Mouse (Mus musculus): ENCODE measurements around the gene Hrg. TPM values are rescaled to one million over a fixed set of nuclear protein-coding genes. Genes with fewer than 3 reads are reported as not detected.
"Not testable (repeated sequence)": the region's sequence is repeated elsewhere in the genome, so short reads cannot be mapped to it uniquely, and the experiment has no call there.

Hrg gene
- polyA plus RNA-seq, 1 experiment: not detected

DNA sequence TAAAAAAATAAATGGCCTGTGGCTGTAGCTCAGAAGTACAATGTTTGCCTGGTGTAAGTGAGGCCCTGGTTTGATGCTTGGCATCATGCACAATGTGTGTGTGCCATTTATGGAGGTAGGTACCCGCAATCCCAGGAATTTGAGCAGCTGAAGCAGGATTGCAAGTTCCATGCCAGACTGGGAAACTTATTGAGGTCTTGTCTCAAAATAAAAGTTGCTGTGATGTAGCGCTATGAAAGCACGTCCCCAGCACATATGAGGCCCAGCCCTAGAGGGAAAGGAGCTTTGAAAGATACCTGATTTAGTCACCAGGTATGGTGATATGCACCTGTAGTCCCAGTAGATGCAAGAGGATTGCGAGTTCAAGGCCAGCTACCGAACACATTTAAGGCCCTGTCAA lies 29.1 kb upstream of the Hrg start:
- TF ChIP-seq POLR2A (IDR thresholded peaks at IDR 0.05; ENCODE audit: extremely low read depth, insufficient read depth, low read length): no peak
- no peak for TF ChIP-seq CTCF (IDR thresholded peaks at IDR 0.05; ENCODE audit: extremely low read depth, insufficient read depth, low read length)
- no peak overlapping the region for H3K27ac ChIP-seq (ENCODE audit: insufficient read depth, low read length)
- no peaks in the 10 kb centered on the region for H3K4me1 ChIP-seq (ENCODE audit: control insufficient read depth, insufficient read depth, low read length)
- H3K4me3 ChIP-seq (ENCODE audit: insufficient read depth, low read length): no peak overlapping the region

DNA sequence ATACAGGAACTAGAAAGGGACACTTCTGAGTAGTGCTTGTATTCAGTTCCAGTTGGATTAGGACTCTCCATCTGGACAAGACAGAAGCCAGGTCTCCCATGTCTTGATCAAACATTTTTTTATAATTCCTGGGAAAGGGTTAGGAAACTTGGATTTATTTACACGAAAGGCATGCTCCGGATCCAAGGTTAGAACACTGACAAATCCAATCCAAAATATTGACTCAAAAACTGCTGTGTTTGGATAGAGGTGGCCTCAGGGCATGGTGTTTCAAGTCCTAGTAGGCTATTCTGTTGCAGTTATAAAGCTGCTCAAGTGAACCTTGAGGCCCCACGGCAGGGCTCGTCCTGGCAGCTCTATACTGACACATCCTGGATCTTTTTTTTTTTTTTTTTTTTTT lies 28.4 kb upstream of the Hrg start:
- TF ChIP-seq CTCF (IDR thresholded peaks at IDR 0.05; ENCODE audit: extremely low read depth, insufficient read depth, low read length) (no peak), POLR2A (IDR thresholded peaks at IDR 0.05; ENCODE audit: extremely low read depth, insufficient read depth, low read length) (no peak)
- H3K4me1 ChIP-seq (ENCODE audit: control insufficient read depth, insufficient read depth, low read length): no peaks in the 10 kb centered on the region
- no peak overlapping the region for H3K4me3 ChIP-seq (ENCODE audit: insufficient read depth, low read length)
- no peak overlapping the region for H3K27ac ChIP-seq (ENCODE audit: insufficient read depth, low read length)

DNA sequence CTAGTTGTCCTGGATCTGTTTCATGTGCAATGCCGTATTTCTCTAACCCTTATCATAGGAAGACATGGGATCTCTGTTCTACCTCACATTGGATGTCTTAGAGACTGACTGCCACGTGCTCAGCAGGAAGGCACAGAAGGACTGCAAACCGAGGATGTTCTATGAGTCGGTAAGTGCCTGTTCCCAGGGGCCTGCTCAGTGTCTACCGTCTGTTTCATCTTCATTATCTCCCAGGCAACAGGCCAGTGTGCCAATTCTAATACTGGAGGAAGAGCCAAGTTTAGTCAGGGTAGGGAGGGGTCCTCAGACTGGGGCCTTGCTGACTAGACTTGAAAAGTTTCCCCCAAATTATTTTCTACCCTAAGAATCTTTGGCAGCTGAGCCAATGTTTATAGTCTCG lies 21.3 kb upstream of the Hrg start:
- H3K4me1 ChIP-seq (ENCODE audit: control insufficient read depth, insufficient read depth, low read length): no peaks in the 10 kb centered on the region
- no peak overlapping the region for H3K4me3 ChIP-seq (ENCODE audit: insufficient read depth, low read length)
- TF ChIP-seq CTCF (IDR thresholded peaks at IDR 0.05; ENCODE audit: extremely low read depth, insufficient read depth, low read length) (no peak), POLR2A (IDR thresholded peaks at IDR 0.05; ENCODE audit: extremely low read depth, insufficient read depth, low read length) (no peak)
- H3K27ac ChIP-seq (ENCODE audit: insufficient read depth, low read length): no peak overlapping the region

- Histone ChIP-seq H3K27ac (ENCODE audit: insufficient read depth, low read length) (no peak overlapping the region), H3K4me3 (ENCODE audit: insufficient read depth, low read length) (no peak overlapping the region), H3K4me1 (ENCODE audit: control insufficient read depth, insufficient read depth, low read length) (no peaks in the 10 kb centered on the region)
- TF ChIP-seq CTCF (IDR thresholded peaks at IDR 0.05; ENCODE audit: extremely low read depth, insufficient read depth, low read length) (no peak), POLR2A (IDR thresholded peaks at IDR 0.05; ENCODE audit: extremely low read depth, insufficient read depth, low read length) (no peak)
Observed at GRCm38 (mm10) chr16:22931431-22932200, 19.3 kb upstream of the Hrg start.

DNA sequence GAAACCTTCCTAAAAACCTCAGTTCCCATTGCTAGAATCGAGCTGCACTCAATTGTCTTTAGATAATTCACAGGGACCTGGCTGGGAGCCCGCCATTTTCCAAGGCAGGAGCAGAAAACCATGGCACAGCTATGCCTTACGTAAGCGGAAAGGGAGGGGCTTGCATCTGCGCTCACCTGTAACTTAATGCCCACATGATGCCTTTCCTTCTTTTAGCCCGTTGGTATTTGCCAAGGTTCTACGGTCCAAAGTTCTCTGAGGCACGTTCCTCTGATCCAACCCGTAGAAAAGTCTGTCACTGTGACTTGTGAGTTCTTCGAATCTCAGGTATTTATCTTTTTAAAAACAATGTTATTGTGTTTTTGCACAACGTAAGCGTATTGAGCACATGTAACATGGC lies 13.2 kb upstream of the Hrg start:
- H3K4me1 ChIP-seq (ENCODE audit: control insufficient read depth, insufficient read depth, low read length): no peaks in the 10 kb centered on the region
- H3K27ac ChIP-seq (ENCODE audit: insufficient read depth, low read length): no peak overlapping the region
- H3K4me3 ChIP-seq (ENCODE audit: insufficient read depth, low read length): no peak overlapping the region
- TF ChIP-seq POLR2A (IDR thresholded peaks at IDR 0.05; ENCODE audit: extremely low read depth, insufficient read depth, low read length) (no peak), CTCF (IDR thresholded peaks at IDR 0.05; ENCODE audit: extremely low read depth, insufficient read depth, low read length) (no peak)

DNA sequence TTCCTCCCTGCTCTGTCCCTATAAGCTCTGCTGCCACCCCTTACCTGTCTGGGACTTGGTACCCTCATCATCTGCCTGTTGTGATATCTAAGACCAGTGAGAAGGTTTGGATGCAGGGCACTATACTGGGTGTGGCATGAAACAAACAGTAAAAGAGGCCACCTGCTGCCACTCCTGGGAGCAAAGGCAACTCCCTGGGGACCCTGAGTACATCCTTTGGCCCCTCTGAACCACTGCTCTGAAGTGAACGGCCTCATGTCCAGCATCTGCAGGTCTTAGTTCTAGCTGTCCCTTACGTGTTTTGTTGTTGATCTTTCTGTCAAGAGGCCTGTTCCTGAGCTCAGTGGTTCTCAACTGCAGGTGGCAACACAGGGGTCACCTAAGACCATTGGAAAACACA lies 12.3 kb upstream of the Hrg start:
- Histone ChIP-seq H3K27ac (ENCODE audit: insufficient read depth, low read length) (no peak overlapping the region), H3K4me1 (ENCODE audit: control insufficient read depth, insufficient read depth, low read length) (no peaks in the 10 kb centered on the region), H3K4me3 (ENCODE audit: insufficient read depth, low read length) (no peak overlapping the region)
- TF ChIP-seq POLR2A (IDR thresholded peaks at IDR 0.05; ENCODE audit: extremely low read depth, insufficient read depth, low read length) (no peak), CTCF (IDR thresholded peaks at IDR 0.05; ENCODE audit: extremely low read depth, insufficient read depth, low read length) (no peak)

GRCm38 (mm10) chr16:22939120-22939695 lies 11.7 kb upstream of the Hrg start:
- TF ChIP-seq CTCF (IDR thresholded peaks at IDR 0.05; ENCODE audit: extremely low read depth, insufficient read depth, low read length) (no peak), POLR2A (IDR thresholded peaks at IDR 0.05; ENCODE audit: extremely low read depth, insufficient read depth, low read length) (no peak)
- no peaks in the 10 kb centered on the region for H3K4me1 ChIP-seq (ENCODE audit: control insufficient read depth, insufficient read depth, low read length)
- no peak overlapping the region for H3K4me3 ChIP-seq (ENCODE audit: insufficient read depth, low read length)

GRCm38 (mm10) chr16:22941825-22942476 lies 8.9 kb upstream of the Hrg start:
- H3K27ac ChIP-seq (ENCODE audit: insufficient read depth, low read length); H3K4me1 ChIP-seq (ENCODE audit: control insufficient read depth, insufficient read depth, low read length); H3K4me3 ChIP-seq (ENCODE audit: insufficient read depth, low read length): not testable (repeated sequence)

More at GRCm38 (mm10) chr16:22939120-22939695, 11.7 kb upstream of the Hrg start:
- H3K27ac ChIP-seq (ENCODE audit: insufficient read depth, low read length): no peak overlapping the region

DNA sequence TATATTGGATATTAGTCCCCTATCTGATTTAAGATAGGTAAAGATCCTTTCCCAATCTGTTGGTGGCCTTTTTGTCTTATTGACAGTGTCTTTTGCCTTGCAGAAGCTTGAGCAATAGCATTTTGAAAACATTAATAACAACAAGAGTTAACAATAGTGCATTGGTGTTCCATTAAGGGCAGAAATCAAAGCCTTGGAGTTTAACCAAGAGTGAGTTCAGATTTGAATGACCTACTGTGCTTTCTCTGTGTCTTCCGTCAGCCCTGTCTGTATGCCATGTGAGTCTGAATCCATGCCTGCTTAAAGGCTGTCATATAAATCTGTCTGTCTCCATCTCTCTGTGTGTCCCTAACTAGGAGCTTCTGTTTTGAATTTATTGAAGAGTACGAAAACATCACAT lies 3.5 kb upstream of the Hrg start:
- H3K4me1 ChIP-seq (ENCODE audit: control insufficient read depth, insufficient read depth, low read length): no peaks in the 10 kb centered on the region
- no peak overlapping the region for H3K27ac ChIP-seq (ENCODE audit: insufficient read depth, low read length)
- no peak overlapping the region for H3K4me3 ChIP-seq (ENCODE audit: insufficient read depth, low read length)
- TF ChIP-seq CTCF (IDR thresholded peaks at IDR 0.05; ENCODE audit: extremely low read depth, insufficient read depth, low read length): no peak
- no peak for TF ChIP-seq POLR2A (IDR thresholded peaks at IDR 0.05; ENCODE audit: extremely low read depth, insufficient read depth, low read length)

DNA sequence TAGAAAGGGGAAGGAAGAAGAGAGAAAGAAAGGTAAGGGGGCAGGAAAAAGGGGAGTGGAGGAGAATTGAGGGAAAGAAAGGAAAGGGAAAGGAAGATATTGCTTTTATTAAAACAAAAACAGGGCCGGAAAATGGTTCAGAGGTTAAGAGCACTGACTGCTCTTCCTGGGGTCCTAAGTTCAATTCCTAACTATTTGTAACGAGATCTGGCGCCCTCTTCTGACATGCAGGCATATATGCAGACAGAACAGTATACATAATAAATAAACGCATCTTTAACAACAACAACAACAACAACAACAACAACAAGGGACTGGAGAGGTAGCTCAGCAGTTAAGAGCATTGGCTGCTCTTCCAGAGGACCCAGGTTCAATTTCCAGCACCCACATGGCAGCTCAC lies 2.2 kb downstream of the Hrg start:
- no peaks in the 10 kb centered on the region for H3K4me1 ChIP-seq (ENCODE audit: control insufficient read depth, insufficient read depth, low read length)
- no peak overlapping the region for H3K27ac ChIP-seq (ENCODE audit: insufficient read depth, low read length)
- H3K4me3 ChIP-seq (ENCODE audit: insufficient read depth, low read length): no peak overlapping the region

More for the DNA sequence above, 2.2 kb downstream of the Hrg start:
- TF ChIP-seq CTCF (IDR thresholded peaks at IDR 0.05; ENCODE audit: extremely low read depth, insufficient read depth, low read length) (no peak), POLR2A (IDR thresholded peaks at IDR 0.05; ENCODE audit: extremely low read depth, insufficient read depth, low read length) (no peak)

All from cortical plate, adult 2 months (tissue).